Mouse (Mus musculus): ENCODE results near the gene AI661453.

- TF ChIP-seq CTCF (IDR thresholded peaks at IDR 0.05; ENCODE audit: control insufficient read depth, insufficient read depth, low read length) (no peak), POLR2A (IDR thresholded peaks at IDR 0.05; ENCODE audit: borderline replicate concordance, control insufficient read depth, low read depth, low read length) (no peak)
Measured at GRCm38 (mm10) chr17:47440359-47440890, 4.0 kb downstream of the AI661453 start.
